Mouse (Mus musculus): ENCODE measurements around the gene Adamtsl1. TPM values are rescaled to one million over a fixed set of nuclear protein-coding genes. Genes with fewer than 3 reads are reported as not detected.

The Adamtsl1 gene
- polyA plus RNA-seq, 1 experiment from 2014 or later = 5.3 TPM

- WGBS = 91% methylated on average over 3 of the region's 3 CpGs
- no peak for ATAC-seq (ENCODE audit: low FRiP score, low TSS enrichment)
Measured at GRCm38 (mm10) chr4:85920474-85920873, 406.5 kb downstream of the Adamtsl1 start.

GRCm38 (mm10) chr4:85922741-85923140 is 408.8 kb downstream of the Adamtsl1 start:
- H3K4me2 ChIP-seq (ENCODE audit: low read length) = no peak overlapping the region
- H3K4me3 ChIP-seq (replicated peaks; ENCODE audit: low read depth, low read length) = no peak overlapping the region
- ATAC-seq (ENCODE audit: low FRiP score, low TSS enrichment) (no peak), DNase-seq (no peak)
- H3K27me3 ChIP-seq (ENCODE audit: control insufficient read depth, insufficient read depth, low read length) = no peaks in the 10 kb centered on the region
- no peaks in the 10 kb centered on the region for H3K9me3 ChIP-seq (ENCODE audit: control insufficient read depth, low read length)
- no peaks in the 10 kb centered on the region for H3K36me3 ChIP-seq (ENCODE audit: control insufficient read depth, insufficient read depth, low read length)
- no peak overlapping the region for H3K9ac ChIP-seq (replicated peaks; ENCODE audit: low read length)
- no peak overlapping the region for H3K27ac ChIP-seq (replicated peaks; ENCODE audit: low read depth, low read length)
- 95% methylated on average over 4 of the region's 4 CpGs for WGBS
- H3K4me1 ChIP-seq (ENCODE audit: control insufficient read depth, insufficient read depth, low read length) = no peaks in the 10 kb centered on the region

More at GRCm38 (mm10) chr4:85920474-85920873, 406.5 kb downstream of the Adamtsl1 start:
- Histone ChIP-seq H3K27me3 (ENCODE audit: control insufficient read depth, insufficient read depth, low read length) (no peaks in the 10 kb centered on the region), H3K4me1 (ENCODE audit: control insufficient read depth, insufficient read depth, low read length) (no peaks in the 10 kb centered on the region), H3K9ac (replicated peaks; ENCODE audit: low read length) (no peak overlapping the region), H3K27ac (replicated peaks; ENCODE audit: low read depth, low read length) (no peak overlapping the region), H3K4me2 (ENCODE audit: low read length) (no peak overlapping the region), H3K9me3 (ENCODE audit: control insufficient read depth, low read length) (no peaks in the 10 kb centered on the region), H3K36me3 (ENCODE audit: control insufficient read depth, insufficient read depth, low read length) (no peaks in the 10 kb centered on the region), H3K4me3 (replicated peaks; ENCODE audit: low read depth, low read length) (no peak overlapping the region)
- no peak for DNase-seq

- no peak overlapping the region for H3K4me2 ChIP-seq (ENCODE audit: low read length)
- H3K4me1 ChIP-seq (ENCODE audit: control insufficient read depth, insufficient read depth, low read length) = no peaks in the 10 kb centered on the region
- ATAC-seq (ENCODE audit: low FRiP score, low TSS enrichment) (no peak), DNase-seq (peak; percentile 28)
- no peak overlapping the region for H3K9ac ChIP-seq (replicated peaks; ENCODE audit: low read length)
- no peaks in the 10 kb centered on the region for H3K9me3 ChIP-seq (ENCODE audit: control insufficient read depth, low read length)
- no peaks in the 10 kb centered on the region for H3K36me3 ChIP-seq (ENCODE audit: control insufficient read depth, insufficient read depth, low read length)
- no peak overlapping the region for H3K27ac ChIP-seq (replicated peaks; ENCODE audit: low read depth, low read length)
- H3K27me3 ChIP-seq (ENCODE audit: control insufficient read depth, insufficient read depth, low read length) = no peaks in the 10 kb centered on the region
- H3K4me3 ChIP-seq (replicated peaks; ENCODE audit: low read depth, low read length) = no peak overlapping the region
Measured at GRCm38 (mm10) chr4:85932129-85932528, 418.2 kb downstream of the Adamtsl1 start.

DNA sequence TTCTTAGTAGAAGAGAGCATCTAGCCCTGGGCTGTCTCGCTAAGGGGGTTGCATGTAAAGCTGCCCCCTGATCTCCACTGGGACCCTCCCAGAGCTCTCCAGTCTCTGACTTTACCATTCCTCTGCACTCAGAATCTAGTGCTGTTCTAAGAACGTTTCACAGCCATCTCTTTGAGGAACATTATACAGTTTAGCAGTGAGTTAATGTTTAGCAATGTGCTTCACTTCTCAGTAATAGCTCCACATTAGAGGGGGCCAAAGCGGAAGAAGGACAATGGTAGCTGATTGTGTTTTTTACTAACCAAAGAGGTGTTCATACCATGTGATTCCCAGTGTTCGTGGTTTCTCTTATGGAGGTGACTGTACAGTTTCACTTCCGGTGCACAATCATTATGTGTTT is 425.5 kb downstream of the Adamtsl1 start:
- Histone ChIP-seq H3K27me3 (ENCODE audit: control insufficient read depth, insufficient read depth, low read length) (no peaks in the 10 kb centered on the region), H3K4me1 (ENCODE audit: control insufficient read depth, insufficient read depth, low read length) (no peaks in the 10 kb centered on the region), H3K27ac (replicated peaks; ENCODE audit: low read depth, low read length) (no peak overlapping the region), H3K4me2 (ENCODE audit: low read length) (no peak overlapping the region), H3K9ac (replicated peaks; ENCODE audit: low read length) (no peak overlapping the region), H3K9me3 (ENCODE audit: control insufficient read depth, low read length) (no peaks in the 10 kb centered on the region), H3K36me3 (ENCODE audit: control insufficient read depth, insufficient read depth, low read length) (no peaks in the 10 kb centered on the region), H3K4me3 (replicated peaks; ENCODE audit: low read depth, low read length) (no peak overlapping the region)
- DNase-seq (no peak), ATAC-seq (ENCODE audit: low FRiP score, low TSS enrichment) (no peak)
- 89% methylated on average over 5 of the region's 5 CpGs for WGBS

GRCm38 (mm10) chr4:85941857-85942256 is 427.9 kb downstream of the Adamtsl1 start:
- DNase-seq (no peak), ATAC-seq (ENCODE audit: low FRiP score, low TSS enrichment) (no peak)
- Histone ChIP-seq H3K9me3 (ENCODE audit: control insufficient read depth, low read length) (no peaks in the 10 kb centered on the region), H3K9ac (replicated peaks; ENCODE audit: low read length) (no peak overlapping the region), H3K36me3 (ENCODE audit: control insufficient read depth, insufficient read depth, low read length) (no peaks in the 10 kb centered on the region), H3K4me3 (replicated peaks; ENCODE audit: low read depth, low read length) (no peak overlapping the region), H3K4me2 (ENCODE audit: low read length) (no peak overlapping the region), H3K27ac (replicated peaks; ENCODE audit: low read depth, low read length) (no peak overlapping the region), H3K4me1 (ENCODE audit: control insufficient read depth, insufficient read depth, low read length) (no peaks in the 10 kb centered on the region), H3K27me3 (ENCODE audit: control insufficient read depth, insufficient read depth, low read length) (no peaks in the 10 kb centered on the region)
- WGBS = 89% methylated on average over 2 of the region's 2 CpGs

GRCm38 (mm10) chr4:85953590-85953989 is 439.6 kb downstream of the Adamtsl1 start:
- H3K4me2 ChIP-seq (ENCODE audit: low read length) = no peak overlapping the region
- DNase-seq (no peak), ATAC-seq (ENCODE audit: low FRiP score, low TSS enrichment) (no peak)
- 92% methylated on average over 4 of the region's 4 CpGs for WGBS
- no peak overlapping the region for H3K27ac ChIP-seq (replicated peaks; ENCODE audit: low read depth, low read length)
- no peaks in the 10 kb centered on the region for H3K4me1 ChIP-seq (ENCODE audit: control insufficient read depth, insufficient read depth, low read length)
- H3K9ac ChIP-seq (replicated peaks; ENCODE audit: low read length) = no peak overlapping the region
- H3K36me3 ChIP-seq (ENCODE audit: control insufficient read depth, insufficient read depth, low read length) = no peaks in the 10 kb centered on the region
- H3K9me3 ChIP-seq (ENCODE audit: control insufficient read depth, low read length) = no peaks in the 10 kb centered on the region
- H3K27me3 ChIP-seq (ENCODE audit: control insufficient read depth, insufficient read depth, low read length) = no peaks in the 10 kb centered on the region
- H3K4me3 ChIP-seq (replicated peaks; ENCODE audit: low read depth, low read length) = no peak overlapping the region

- H3K27me3 ChIP-seq (ENCODE audit: control insufficient read depth, insufficient read depth, low read length) = no peaks in the 10 kb centered on the region
- no peak overlapping the region for H3K9ac ChIP-seq (replicated peaks; ENCODE audit: low read length)
- no peak overlapping the region for H3K4me2 ChIP-seq (ENCODE audit: low read length)
- H3K4me1 ChIP-seq (ENCODE audit: control insufficient read depth, insufficient read depth, low read length) = no peaks in the 10 kb centered on the region
- DNase-seq (no peak), ATAC-seq (ENCODE audit: low FRiP score, low TSS enrichment) (no peak)
- H3K27ac ChIP-seq (replicated peaks; ENCODE audit: low read depth, low read length) = no peak overlapping the region
- WGBS = 81% methylated on average over 3 of the region's 3 CpGs
- H3K36me3 ChIP-seq (ENCODE audit: control insufficient read depth, insufficient read depth, low read length) = no peaks in the 10 kb centered on the region
- H3K4me3 ChIP-seq (replicated peaks; ENCODE audit: low read depth, low read length) = no peak overlapping the region
- no peaks in the 10 kb centered on the region for H3K9me3 ChIP-seq (ENCODE audit: control insufficient read depth, low read length)
Measured at GRCm38 (mm10) chr4:85955387-85955786, 441.4 kb downstream of the Adamtsl1 start.

GRCm38 (mm10) chr4:85957266-85957665 is 443.3 kb downstream of the Adamtsl1 start:
- H3K4me2 ChIP-seq (ENCODE audit: low read length) = no peak overlapping the region
- no peak for ATAC-seq (ENCODE audit: low FRiP score, low TSS enrichment)
- H3K4me3 ChIP-seq (replicated peaks; ENCODE audit: low read depth, low read length) = no peak overlapping the region
- DNase-seq = no peak
- no peaks in the 10 kb centered on the region for H3K27me3 ChIP-seq (ENCODE audit: control insufficient read depth, insufficient read depth, low read length)
- no peak overlapping the region for H3K9ac ChIP-seq (replicated peaks; ENCODE audit: low read length)
- no peaks in the 10 kb centered on the region for H3K4me1 ChIP-seq (ENCODE audit: control insufficient read depth, insufficient read depth, low read length)
- no peaks in the 10 kb centered on the region for H3K36me3 ChIP-seq (ENCODE audit: control insufficient read depth, insufficient read depth, low read length)
- 88% methylated on average over 4 of the region's 4 CpGs for WGBS
- no peaks in the 10 kb centered on the region for H3K9me3 ChIP-seq (ENCODE audit: control insufficient read depth, low read length)
- H3K27ac ChIP-seq (replicated peaks; ENCODE audit: low read depth, low read length) = no peak overlapping the region

DNA sequence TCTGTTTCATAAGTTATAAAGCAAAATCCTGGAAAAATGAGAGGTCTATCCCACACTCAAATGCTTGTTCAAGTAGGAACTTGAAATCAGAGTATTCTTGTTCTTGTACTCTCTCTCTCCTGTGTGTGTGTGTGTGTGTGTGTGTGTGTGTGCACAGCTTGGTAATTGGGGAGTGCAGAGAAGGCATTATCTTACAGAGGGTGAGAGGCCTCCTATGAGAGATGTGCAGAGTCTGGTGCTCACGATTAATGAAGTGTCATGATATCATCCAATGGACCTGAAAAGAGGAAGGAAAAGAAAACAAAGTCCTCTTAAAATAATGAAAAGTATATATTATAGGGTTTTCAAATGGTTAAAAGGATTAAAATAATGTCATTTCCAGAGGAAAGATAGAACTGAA is 443.9 kb downstream of the Adamtsl1 start:
- DNase-seq (no peak), ATAC-seq (ENCODE audit: low FRiP score, low TSS enrichment) (no peak)
- Histone ChIP-seq H3K27ac (replicated peaks; ENCODE audit: low read depth, low read length) (no peak overlapping the region), H3K4me2 (ENCODE audit: low read length) (no peak overlapping the region), H3K9ac (replicated peaks; ENCODE audit: low read length) (no peak overlapping the region), H3K4me1 (ENCODE audit: control insufficient read depth, insufficient read depth, low read length) (no peaks in the 10 kb centered on the region), H3K27me3 (ENCODE audit: control insufficient read depth, insufficient read depth, low read length) (no peaks in the 10 kb centered on the region), H3K9me3 (ENCODE audit: control insufficient read depth, low read length) (no peaks in the 10 kb centered on the region), H3K36me3 (ENCODE audit: control insufficient read depth, insufficient read depth, low read length) (no peaks in the 10 kb centered on the region), H3K4me3 (replicated peaks; ENCODE audit: low read depth, low read length) (no peak overlapping the region)
- 78% methylated on average over 1 of the region's 1 CpGs for WGBS
